Mouse (Mus musculus) thymus, adult 2 months (tissue): Measurements from ENCODE around the gene Il17rc.

Experiments used
- CTCF ChIP-seq: fragments of 200-500 bp; IDR thresholded peaks from 2 replicates; pipeline ENCODE4 v1.5.1; 2012; ENCODE audit warnings: mild to moderate bottlenecking, control low read depth, low read length, moderate library complexity, borderline replicate concordance; ENCODE audit not compliant: control insufficient read depth, poor library complexity, insufficient read depth; ENCODE audit errors: extremely low read depth
- POLR2A ChIP-seq: fragments of 200-500 bp; IDR thresholded peaks from 2 replicates; pipeline ENCODE4 v1.6.1; 2012; ENCODE audit warnings: mild to moderate bottlenecking, low read length, control low read depth, moderate library complexity; ENCODE audit not compliant: control insufficient read depth, poor library complexity, insufficient read depth; ENCODE audit errors: extremely low read depth

- TF ChIP-seq CTCF = 0 out of 2 replicates have a peak, but pooled peaks have one; percentile 42
- peak; percentile 56 for TF ChIP-seq POLR2A
These were observed 60.0 kb downstream of the Il17rc start, which contains the start of the genes Emc3 and Fancd2 for GRCm38 (mm10) chr6:113530932-113531839.
